Mouse (Mus musculus): ENCODE results near the gene Scyl2. TPM values are rescaled to one million over a fixed set of nuclear protein-coding genes. Genes with fewer than 3 reads are reported as not detected.
A peak's percentile ranks its signal among the peaks of the same experiment; 100 is the strongest.
"Not testable (repeated sequence)": the region's sequence is repeated elsewhere in the genome, so short reads cannot be mapped to it uniquely, and the experiment has no call there.

Scyl2 gene
- polyA plus RNA-seq, 1 experiment from 2014 or later, result 18.8 TPM

- Histone ChIP-seq H3K27ac (replicated peaks; ENCODE audit: low read depth, low read length) (no peak overlapping the region), H3K4me2 (ENCODE audit: low read length) (0 out of 2 replicates have a peak overlapping the region, but pooled peaks have one; percentile 12), H3K27me3 (ENCODE audit: control insufficient read depth, insufficient read depth, low read length) (no peaks in the 10 kb centered on the region), H3K36me3 (ENCODE audit: control insufficient read depth, insufficient read depth, low read length) (peaks cover 15% of the 10 kb centered on the region), H3K9ac (replicated peaks; ENCODE audit: low read length) (no peak overlapping the region), H3K9me3 (ENCODE audit: control insufficient read depth, low read length) (no peaks in the 10 kb centered on the region), H3K4me1 (ENCODE audit: control insufficient read depth, insufficient read depth, low read length) (no peaks in the 10 kb centered on the region), H3K4me3 (replicated peaks; ENCODE audit: low read depth, low read length) (no peak overlapping the region)
- ATAC-seq (ENCODE audit: low FRiP score, low TSS enrichment) (no peak), DNase-seq (peak; percentile 7)
- 32% methylated on average over 10 of the region's 10 CpGs for WGBS
Measured at GRCm38 (mm10) chr10:89708720-89709119, 22.6 kb upstream of the Scyl2 start.

GRCm38 (mm10) chr10:89707397-89707796 is 21.3 kb upstream of the Scyl2 start:
- Histone ChIP-seq H3K4me1 (ENCODE audit: control insufficient read depth, insufficient read depth, low read length) (no peaks in the 10 kb centered on the region), H3K27me3 (ENCODE audit: control insufficient read depth, insufficient read depth, low read length) (no peaks in the 10 kb centered on the region), H3K4me2 (ENCODE audit: low read length) (no peak overlapping the region), H3K36me3 (ENCODE audit: control insufficient read depth, insufficient read depth, low read length) (peaks cover 1% of the 10 kb centered on the region), H3K4me3 (replicated peaks; ENCODE audit: low read depth, low read length) (no peak overlapping the region), H3K9ac (replicated peaks; ENCODE audit: low read length) (no peak overlapping the region), H3K9me3 (ENCODE audit: control insufficient read depth, low read length) (no peaks in the 10 kb centered on the region), H3K27ac (replicated peaks; ENCODE audit: low read depth, low read length) (no peak overlapping the region)
- DNase-seq (peak; percentile 18), ATAC-seq (ENCODE audit: low FRiP score, low TSS enrichment) (no peak)
- WGBS, result 82% methylated on average over 3 of the region's 3 CpGs

- Histone ChIP-seq H3K36me3 (ENCODE audit: control insufficient read depth, insufficient read depth, low read length) (no peaks in the 10 kb centered on the region), H3K27me3 (ENCODE audit: control insufficient read depth, insufficient read depth, low read length) (no peaks in the 10 kb centered on the region), H3K9ac (replicated peaks; ENCODE audit: low read length) (no peak overlapping the region), H3K4me2 (ENCODE audit: low read length) (no peak overlapping the region), H3K9me3 (ENCODE audit: control insufficient read depth, low read length) (no peaks in the 10 kb centered on the region), H3K4me3 (replicated peaks; ENCODE audit: low read depth, low read length) (no peak overlapping the region), H3K4me1 (ENCODE audit: control insufficient read depth, insufficient read depth, low read length) (no peaks in the 10 kb centered on the region), H3K27ac (replicated peaks; ENCODE audit: low read depth, low read length) (no peak overlapping the region)
- ATAC-seq (ENCODE audit: low FRiP score, low TSS enrichment), result no peak
- 58% methylated on average over 5 of the region's 5 CpGs for WGBS
- DNase-seq, result peak; percentile 4
Measured at GRCm38 (mm10) chr10:89703042-89703441, 17.0 kb upstream of the Scyl2 start.

- Histone ChIP-seq H3K4me3 (replicated peaks; ENCODE audit: low read depth, low read length) (no peak overlapping the region), H3K4me1 (ENCODE audit: control insufficient read depth, insufficient read depth, low read length) (no peaks in the 10 kb centered on the region), H3K27me3 (ENCODE audit: control insufficient read depth, insufficient read depth, low read length) (no peaks in the 10 kb centered on the region), H3K9me3 (ENCODE audit: control insufficient read depth, low read length) (no peaks in the 10 kb centered on the region), H3K27ac (replicated peaks; ENCODE audit: low read depth, low read length) (no peak overlapping the region), H3K9ac (replicated peaks; ENCODE audit: low read length) (no peak overlapping the region), H3K36me3 (ENCODE audit: control insufficient read depth, insufficient read depth, low read length) (no peaks in the 10 kb centered on the region), H3K4me2 (ENCODE audit: low read length) (no peak overlapping the region)
- DNase-seq (no peak), ATAC-seq (ENCODE audit: low FRiP score, low TSS enrichment) (no peak)
- WGBS, result 96% methylated on average over 3 of the region's 3 CpGs
Measured at GRCm38 (mm10) chr10:89697956-89698355, 11.9 kb upstream of the Scyl2 start.

GRCm38 (mm10) chr10:89696270-89696669 is 10.2 kb upstream of the Scyl2 start:
- DNase-seq; H3K9me3 ChIP-seq (ENCODE audit: control insufficient read depth, low read length); ATAC-seq (ENCODE audit: low FRiP score, low TSS enrichment); H3K4me3 ChIP-seq (replicated peaks; ENCODE audit: low read depth, low read length); H3K27ac ChIP-seq (replicated peaks; ENCODE audit: low read depth, low read length); H3K27me3 ChIP-seq (ENCODE audit: control insufficient read depth, insufficient read depth, low read length); H3K4me2 ChIP-seq (ENCODE audit: low read length); H3K4me1 ChIP-seq (ENCODE audit: control insufficient read depth, insufficient read depth, low read length); H3K36me3 ChIP-seq (ENCODE audit: control insufficient read depth, insufficient read depth, low read length); H3K9ac ChIP-seq (replicated peaks; ENCODE audit: low read length): not testable (repeated sequence)
- 75% methylated on average over 2 of the region's 2 CpGs for WGBS

GRCm38 (mm10) chr10:89695194-89695911 is 9.3 kb upstream of the Scyl2 start:
- no peak overlapping the region for H3K4me2 ChIP-seq (ENCODE audit: low read length)
- 72% methylated on average over 20 of the region's 20 CpGs for WGBS
- ATAC-seq (ENCODE audit: low FRiP score, low TSS enrichment) (no peak), DNase-seq (no peak)
- H3K27me3 ChIP-seq (ENCODE audit: control insufficient read depth, insufficient read depth, low read length), result no peaks in the 10 kb centered on the region
- H3K4me3 ChIP-seq (replicated peaks; ENCODE audit: low read depth, low read length), result no peak overlapping the region
- no peak overlapping the region for H3K9ac ChIP-seq (replicated peaks; ENCODE audit: low read length)
- H3K9me3 ChIP-seq (ENCODE audit: control insufficient read depth, low read length), result no peaks in the 10 kb centered on the region
- no peak overlapping the region for H3K27ac ChIP-seq (replicated peaks; ENCODE audit: low read depth, low read length)
- no peaks in the 10 kb centered on the region for H3K36me3 ChIP-seq (ENCODE audit: control insufficient read depth, insufficient read depth, low read length)
- H3K4me1 ChIP-seq (ENCODE audit: control insufficient read depth, insufficient read depth, low read length), result no peaks in the 10 kb centered on the region

GRCm38 (mm10) chr10:89690021-89690420 is 3.9 kb upstream of the Scyl2 start:
- DNase-seq, result no peak
- 56% methylated on average over 8 of the region's 8 CpGs for WGBS
- no peaks in the 10 kb centered on the region for H3K36me3 ChIP-seq (ENCODE audit: control insufficient read depth, insufficient read depth, low read length)

GRCm38 (mm10) chr10:89687455-89687854 is 1.4 kb upstream of the Scyl2 start:
- 79% methylated on average over 2 of the region's 2 CpGs for WGBS
- H3K9ac ChIP-seq (replicated peaks; ENCODE audit: low read length), result no peak overlapping the region
- no peak overlapping the region for H3K4me3 ChIP-seq (replicated peaks; ENCODE audit: low read depth, low read length)
- H3K9me3 ChIP-seq (ENCODE audit: control insufficient read depth, low read length), result no peaks in the 10 kb centered on the region
- no peak for DNase-seq
- peaks cover 14% of the 10 kb centered on the region; the same call in 1 of the 2 replicates for H3K4me1 ChIP-seq (ENCODE audit: control insufficient read depth, insufficient read depth, low read length)
- ATAC-seq (ENCODE audit: low FRiP score, low TSS enrichment), result no peak
- no peak overlapping the region for H3K4me2 ChIP-seq (ENCODE audit: low read length)
- no peaks in the 10 kb centered on the region for H3K36me3 ChIP-seq (ENCODE audit: control insufficient read depth, insufficient read depth, low read length)
- no peak overlapping the region for H3K27ac ChIP-seq (replicated peaks; ENCODE audit: low read depth, low read length)
- H3K27me3 ChIP-seq (ENCODE audit: control insufficient read depth, insufficient read depth, low read length), result no peaks in the 10 kb centered on the region

More at GRCm38 (mm10) chr10:89690021-89690420, 3.9 kb upstream of the Scyl2 start:
- Histone ChIP-seq H3K27me3 (ENCODE audit: control insufficient read depth, insufficient read depth, low read length) (no peaks in the 10 kb centered on the region), H3K27ac (replicated peaks; ENCODE audit: low read depth, low read length) (no peak overlapping the region), H3K4me3 (replicated peaks; ENCODE audit: low read depth, low read length) (no peak overlapping the region), H3K4me2 (ENCODE audit: low read length) (no peak overlapping the region), H3K9me3 (ENCODE audit: control insufficient read depth, low read length) (no peaks in the 10 kb centered on the region), H3K4me1 (ENCODE audit: control insufficient read depth, insufficient read depth, low read length) (peaks cover 4% of the 10 kb centered on the region; the same call in 1 of the 2 replicates), H3K9ac (replicated peaks; ENCODE audit: low read length) (no peak overlapping the region)
- no peak for ATAC-seq (ENCODE audit: low FRiP score, low TSS enrichment)

All from midbrain, embryonic 14.5 days (tissue).